Mouse (Mus musculus): ENCODE measurements around the gene Pde9a. TPM values are rescaled to one million over a fixed set of nuclear protein-coding genes. Genes with fewer than 3 reads are reported as not detected.

Pde9a gene
- polyA plus RNA-seq, 1 experiment, result 83.6 TPM

GRCm38 (mm10) chr17:31424798-31425197, 38.8 kb downstream of the Pde9a start:
- no peak overlapping the region for H3K4me3 ChIP-seq (replicated peaks; ENCODE audit: extremely low read depth, low read depth, low read length)
- peaks cover 9% of the 10 kb centered on the region; the same call in 1 of the 2 replicates for H3K4me1 ChIP-seq (ENCODE audit: control insufficient read depth, insufficient read depth, low read length)
- TF ChIP-seq POLR2A (IDR thresholded peaks at IDR 0.05; ENCODE audit: borderline replicate concordance, extremely low read depth, low read depth, low read length), result no peak
- TF ChIP-seq CTCF (IDR thresholded peaks at IDR 0.05; ENCODE audit: insufficient read depth, low read length), result no peak
- DNase-seq, result no peak
- WGBS, result 40% methylated on average over 8 of the region's 8 CpGs

GRCm38 (mm10) chr17:31425827-31426698, 40.1 kb downstream of the Pde9a start:
- Histone ChIP-seq H3K4me3 (replicated peaks; ENCODE audit: extremely low read depth, low read depth, low read length) (no peak overlapping the region), H3K4me1 (ENCODE audit: control insufficient read depth, insufficient read depth, low read length) (peaks cover 7% of the 10 kb centered on the region; the same call in 1 of the 2 replicates)
- WGBS, result 59% methylated on average over 13 of the region's 13 CpGs
- no peak for DNase-seq
- TF ChIP-seq CTCF (IDR thresholded peaks at IDR 0.05; ENCODE audit: insufficient read depth, low read length), result no peak
- TF ChIP-seq POLR2A (IDR thresholded peaks at IDR 0.05; ENCODE audit: borderline replicate concordance, extremely low read depth, low read depth, low read length), result no peak

- no peak for DNase-seq
- Histone ChIP-seq H3K4me1 (ENCODE audit: control insufficient read depth, insufficient read depth, low read length) (peaks cover 3% of the 10 kb centered on the region), H3K4me3 (replicated peaks; ENCODE audit: extremely low read depth, low read depth, low read length) (no peak overlapping the region)
- TF ChIP-seq CTCF (IDR thresholded peaks at IDR 0.05; ENCODE audit: insufficient read depth, low read length) (peak; percentile 51), POLR2A (IDR thresholded peaks at IDR 0.05; ENCODE audit: borderline replicate concordance, extremely low read depth, low read depth, low read length) (no peak)
- WGBS, result 97% methylated on average over 2 of the region's 2 CpGs
Measured at GRCm38 (mm10) chr17:31429402-31429801, 43.4 kb downstream of the Pde9a start.

GRCm38 (mm10) chr17:31432878-31433281, 46.9 kb downstream of the Pde9a start:
- peaks cover 6% of the 10 kb centered on the region for H3K4me1 ChIP-seq (ENCODE audit: control insufficient read depth, insufficient read depth, low read length)
- 51% methylated on average over 5 of the region's 5 CpGs for WGBS
- TF ChIP-seq POLR2A (IDR thresholded peaks at IDR 0.05; ENCODE audit: borderline replicate concordance, extremely low read depth, low read depth, low read length) (peak; percentile 36; the same call in 1 of the 2 replicates), CTCF (IDR thresholded peaks at IDR 0.05; ENCODE audit: insufficient read depth, low read length) (no peak)
- DNase-seq, result peak; percentile 20
- peak overlapping the region; percentile 59 for H3K4me3 ChIP-seq (replicated peaks; ENCODE audit: extremely low read depth, low read depth, low read length)

- Histone ChIP-seq H3K4me3 (replicated peaks; ENCODE audit: extremely low read depth, low read depth, low read length) (peak overlapping the region; percentile 22), H3K4me1 (ENCODE audit: control insufficient read depth, insufficient read depth, low read length) (peaks cover 6% of the 10 kb centered on the region)
- DNase-seq, result no peak
- TF ChIP-seq POLR2A (IDR thresholded peaks at IDR 0.05; ENCODE audit: borderline replicate concordance, extremely low read depth, low read depth, low read length) (no peak), CTCF (IDR thresholded peaks at IDR 0.05; ENCODE audit: insufficient read depth, low read length) (no peak)
- WGBS, result 49% methylated on average over 13 of the region's 13 CpGs
Measured at GRCm38 (mm10) chr17:31433401-31433928, 47.5 kb downstream of the Pde9a start.

- 19% methylated on average over 16 of the region's 16 CpGs for WGBS
- DNase-seq, result peak; percentile 33
- peak overlapping the region; percentile 17 for H3K4me3 ChIP-seq (replicated peaks; ENCODE audit: extremely low read depth, low read depth, low read length)
Measured at GRCm38 (mm10) chr17:31433978-31434797, 48.2 kb downstream of the Pde9a start.

DNA sequence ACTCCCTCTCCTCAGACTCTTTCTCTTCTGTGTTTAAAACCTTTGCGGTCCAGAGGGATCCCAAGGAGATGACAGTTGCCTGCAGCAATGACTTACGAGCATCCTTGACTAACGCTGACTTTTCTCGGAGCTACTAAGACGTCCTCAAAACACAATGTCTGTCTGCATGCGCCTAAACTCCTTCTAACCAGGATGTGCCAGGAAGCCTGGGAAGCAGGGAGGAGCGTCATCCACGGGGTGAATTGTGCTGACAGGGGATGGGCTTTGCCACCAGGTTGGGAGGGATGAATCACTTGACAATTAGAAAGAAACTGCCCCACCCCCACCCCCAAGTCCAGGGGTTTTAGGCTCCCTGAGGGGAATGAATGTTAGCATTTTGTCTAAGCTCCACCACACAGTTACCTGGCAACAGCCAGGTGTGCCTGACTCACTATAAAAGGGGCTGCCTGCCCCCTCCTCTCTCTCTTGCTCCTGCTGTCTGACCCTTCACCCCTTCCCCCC, 48.9 kb downstream of the Pde9a start:
- TF ChIP-seq POLR2A (IDR thresholded peaks at IDR 0.05; ENCODE audit: borderline replicate concordance, extremely low read depth, low read depth, low read length) (no peak), CTCF (IDR thresholded peaks at IDR 0.05; ENCODE audit: insufficient read depth, low read length) (no peak)
- peak overlapping the region; percentile 22 for H3K4me3 ChIP-seq (replicated peaks; ENCODE audit: extremely low read depth, low read depth, low read length)
- WGBS, result 34% methylated on average over 8 of the region's 8 CpGs
- peaks cover 6% of the 10 kb centered on the region for H3K4me1 ChIP-seq (ENCODE audit: control insufficient read depth, insufficient read depth, low read length)
- no peak for DNase-seq

More at GRCm38 (mm10) chr17:31433978-31434797, 48.2 kb downstream of the Pde9a start:
- peaks cover 6% of the 10 kb centered on the region for H3K4me1 ChIP-seq (ENCODE audit: control insufficient read depth, insufficient read depth, low read length)
- TF ChIP-seq POLR2A (IDR thresholded peaks at IDR 0.05; ENCODE audit: borderline replicate concordance, extremely low read depth, low read depth, low read length), result peak; percentile 51; the same call in 1 of the 2 replicates
- no peak for TF ChIP-seq CTCF (IDR thresholded peaks at IDR 0.05; ENCODE audit: insufficient read depth, low read length)

DNA sequence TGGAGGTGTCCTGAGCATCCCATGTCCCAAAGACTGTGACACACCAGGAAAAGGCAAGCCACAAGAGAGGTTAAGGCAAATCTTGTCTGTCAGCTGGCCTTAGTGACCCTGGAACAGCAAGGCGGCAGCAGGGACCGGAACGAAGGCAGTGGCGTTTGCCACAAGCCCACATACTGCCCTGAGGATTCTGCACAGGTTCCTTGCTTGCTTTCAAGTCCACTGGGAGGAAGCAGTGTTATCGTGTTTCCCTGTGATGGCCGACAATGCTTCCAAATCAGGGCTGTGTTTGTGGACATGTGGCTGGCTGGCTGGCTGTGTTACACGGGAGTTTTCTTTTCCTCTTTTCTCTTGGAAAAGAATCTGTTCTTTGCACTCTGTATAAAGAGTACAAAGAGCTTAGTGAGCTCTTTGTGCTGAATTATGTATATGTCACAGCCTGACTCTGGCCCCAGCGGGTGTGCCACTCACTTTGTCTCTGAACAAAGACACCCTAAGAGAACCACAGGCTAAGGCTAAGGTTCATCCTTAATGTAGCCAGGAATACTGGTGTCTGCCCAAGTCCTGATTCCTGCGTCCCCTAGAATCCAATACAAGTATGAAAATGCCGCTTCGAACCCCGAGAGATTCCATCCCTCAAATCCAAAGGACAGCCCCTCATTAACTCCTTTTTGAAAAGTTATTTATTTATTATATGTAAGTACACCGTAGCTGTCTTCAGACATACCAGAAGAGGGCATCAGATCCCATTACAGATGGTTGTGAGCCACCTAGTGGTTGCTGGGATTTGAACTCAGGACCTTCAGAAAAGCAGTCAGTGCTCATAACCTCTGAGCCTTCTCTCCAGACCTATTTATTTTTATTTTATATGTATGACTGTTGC, 50.2 kb downstream of the Pde9a start:
- Histone ChIP-seq H3K4me1 (ENCODE audit: control insufficient read depth, insufficient read depth, low read length) (peaks cover 8% of the 10 kb centered on the region), H3K4me3 (replicated peaks; ENCODE audit: extremely low read depth, low read depth, low read length) (no peak overlapping the region)
- DNase-seq, result no peak
- TF ChIP-seq POLR2A (IDR thresholded peaks at IDR 0.05; ENCODE audit: borderline replicate concordance, extremely low read depth, low read depth, low read length) (no peak), CTCF (IDR thresholded peaks at IDR 0.05; ENCODE audit: insufficient read depth, low read length) (no peak)
- WGBS, result 78% methylated on average over 13 of the region's 13 CpGs

Measured in lung, adult 2 months (tissue).